Mouse (Mus musculus) forebrain, postnatal 0 days (tissue): ENCODE data around the gene Skap2. TPM values are rescaled to one million over a fixed set of nuclear protein-coding genes. Genes with fewer than 3 reads are reported as not detected.

Source experiments
- ATAC-seq: fragments of 200-750 bp; cut with Nextera tagmentation; 2 replicates; pipeline ENCODE4 v1.8.0; 2017; ENCODE audit warnings: mild to moderate bottlenecking, moderate library complexity
- DNase-seq: peaks from one replicate; pipeline ENCODE4 v3.0.0-alpha.2; 2015
- H3K27ac ChIP-seq: fragments of 300-500 bp; sonication (generic); 2 replicates; pipeline ENCODE4 v1.5.1; 2014; ENCODE audit warnings: low read depth, mild to moderate bottlenecking, antibody characterized with exemption, low read length, moderate library complexity, mixed read lengths
- H3K27me3 ChIP-seq: fragments of 300-500 bp; sonication (generic); 2 replicates; pipeline ENCODE4 v1.6.1; 2014; ENCODE audit warnings: mild to moderate bottlenecking, low read length, mixed read lengths; ENCODE audit not compliant: insufficient read depth
- H3K36me3 ChIP-seq: fragments of 300-500 bp; sonication (generic); 2 replicates; pipeline ENCODE4 v1.6.1; 2014; ENCODE audit warnings: mild to moderate bottlenecking, moderate library complexity; ENCODE audit not compliant: insufficient read depth
- H3K4me1 ChIP-seq: fragments of 300-500 bp; sonication (generic); 2 replicates; pipeline ENCODE4 v1.6.1; 2014; ENCODE audit warnings: antibody characterized with exemption; ENCODE audit not compliant: insufficient read depth
- H3K4me2 ChIP-seq: fragments of 300-500 bp; sonication (generic); 2 replicates; pipeline ENCODE4 v1.6.1; 2014; ENCODE audit warnings: low read depth, mild to moderate bottlenecking, moderate library complexity
- H3K4me3 ChIP-seq: fragments of 300-500 bp; sonication (generic); 2 replicates; pipeline ENCODE4 v1.5.1; 2014; ENCODE audit warnings: low read depth, low read length, mixed read lengths
- H3K9ac ChIP-seq: fragments of 300-500 bp; sonication (generic); 2 replicates; pipeline ENCODE4 v1.6.1; 2014; ENCODE audit warnings: mild to moderate bottlenecking
- H3K9me3 ChIP-seq: fragments of 300-500 bp; sonication (generic); 2 replicates; pipeline ENCODE4 v1.6.1; 2016; ENCODE audit warnings: low read length
- CTCF ChIP-seq: sonication (generic); IDR thresholded peaks from 2 replicates; pipeline ENCODE4 v1.5.1; 2016; ENCODE audit warnings: antibody characterized with exemption, control low read depth, low read depth
- WGBS: fragments of 180-500 bp; shearing (Covaris S2); extraction: QIAGEN DNeasy Blood & Tissue Kit; methylation state at CpG from one replicate; pipeline ENCODE4 v1.1.7; 2014; 5-methylcytosine and 5-hydroxymethylcytosine counted together
- polyA plus RNA-seq: library from polyadenylated mRNA; unstranded; fragments of >200 nt; fragmentation: Nextera tagmentation; extraction: Ambion mirVana; gene quantifications from 2 replicates; pipeline ENCODE4 v1.2.1, GENCODE M21; 2015
- total RNA-seq: library from RNA; depleted of rRNA; stranded (reverse); fragments of >200 nt; gene quantifications from 2 replicates; pipeline ENCODE4 v1.2.3, GENCODE M21; 2014

Gene Skap2
- total and polyA plus RNA-seq, 2 experiments from 2014 or later = 4.7 to 6.6 TPM

GRCm38 (mm10) chr6:51850030-51850817 lies 162.1 kb downstream of the Skap2 start:
- 35% methylated on average over 13 of the region's 13 CpGs for WGBS
- Histone ChIP-seq H3K27ac (peak overlapping the region; percentile 90), H3K4me2 (0 out of 2 replicates have a peak overlapping the region, but pooled peaks have one; percentile 40)

GRCm38 (mm10) chr6:51849561-51849960 lies 162.8 kb downstream of the Skap2 start:
- Histone ChIP-seq H3K4me1 (peaks cover 24% of the 10 kb centered on the region), H3K4me2 (peak overlapping the region; percentile 40; the same call in 1 of the 2 replicates), H3K9me3 (no peaks in the 10 kb centered on the region), H3K36me3 (no peaks in the 10 kb centered on the region), H3K9ac (peak overlapping the region; percentile 14), H3K4me3 (no peak overlapping the region), H3K27ac (peak overlapping the region; percentile 90), H3K27me3 (no peaks in the 10 kb centered on the region)
- 8% methylated on average over 10 of the region's 10 CpGs for WGBS
- ATAC-seq (peak; percentile 56), DNase-seq (peak; percentile 79)
- no peak for TF ChIP-seq CTCF

More at GRCm38 (mm10) chr6:51850030-51850817, 162.1 kb downstream of the Skap2 start:
- ATAC-seq = no peak
- Histone ChIP-seq H3K9me3 (no peaks in the 10 kb centered on the region), H3K4me1 (peaks cover 24% of the 10 kb centered on the region), H3K9ac (peak overlapping the region; percentile 14; the same call in 1 of the 2 replicates), H3K27me3 (no peaks in the 10 kb centered on the region), H3K36me3 (no peaks in the 10 kb centered on the region), H3K4me3 (no peak overlapping the region)
- no peak for TF ChIP-seq CTCF
- peak; percentile 52 for DNase-seq

GRCm38 (mm10) chr6:51844106-51844505 lies 168.2 kb downstream of the Skap2 start:
- Histone ChIP-seq H3K36me3 (no peaks in the 10 kb centered on the region), H3K9ac (no peak overlapping the region), H3K9me3 (no peaks in the 10 kb centered on the region), H3K27ac (no peak overlapping the region), H3K4me1 (peaks cover 18% of the 10 kb centered on the region), H3K4me2 (no peak overlapping the region), H3K27me3 (no peaks in the 10 kb centered on the region), H3K4me3 (no peak overlapping the region)
- DNase-seq = no peak
- ATAC-seq = no peak
- no peak for TF ChIP-seq CTCF
- 31% methylated on average over 11 of the region's 11 CpGs for WGBS

- 51% methylated on average over 9 of the region's 9 CpGs for WGBS
- H3K36me3 ChIP-seq = no peaks in the 10 kb centered on the region
- no peak for DNase-seq
- no peak overlapping the region for H3K9ac ChIP-seq
- ATAC-seq = no peak
- H3K27ac ChIP-seq = no peak overlapping the region
- no peak overlapping the region for H3K4me2 ChIP-seq
- no peaks in the 10 kb centered on the region for H3K27me3 ChIP-seq
- no peaks in the 10 kb centered on the region for H3K9me3 ChIP-seq
- H3K4me1 ChIP-seq = peaks cover 13% of the 10 kb centered on the region
- TF ChIP-seq CTCF = no peak
- H3K4me3 ChIP-seq = no peak overlapping the region
These were observed 169.3 kb downstream of the Skap2 start for GRCm38 (mm10) chr6:51843081-51843480.

GRCm38 (mm10) chr6:51838177-51838576 lies 174.2 kb downstream of the Skap2 start:
- H3K4me1 ChIP-seq = no peaks in the 10 kb centered on the region
- TF ChIP-seq CTCF = no peak
- no peak for DNase-seq
- ATAC-seq = no peak
- no peaks in the 10 kb centered on the region for H3K36me3 ChIP-seq
- H3K4me3 ChIP-seq = no peak overlapping the region
- H3K4me2 ChIP-seq = no peak overlapping the region
- no peak overlapping the region for H3K27ac ChIP-seq
- H3K27me3 ChIP-seq = no peaks in the 10 kb centered on the region
- no peak overlapping the region for H3K9ac ChIP-seq
- H3K9me3 ChIP-seq = no peaks in the 10 kb centered on the region
- WGBS = 73% methylated on average over 3 of the region's 3 CpGs

- no peak overlapping the region for H3K9ac ChIP-seq
- DNase-seq (no peak), ATAC-seq (peak; percentile 27)
- 73% methylated on average over 2 of the region's 2 CpGs for WGBS
- H3K36me3 ChIP-seq = no peaks in the 10 kb centered on the region
- H3K4me1 ChIP-seq = no peaks in the 10 kb centered on the region
- no peaks in the 10 kb centered on the region for H3K9me3 ChIP-seq
- no peak for TF ChIP-seq CTCF
- H3K4me3 ChIP-seq = no peak overlapping the region
- no peak overlapping the region for H3K27ac ChIP-seq
- no peaks in the 10 kb centered on the region for H3K27me3 ChIP-seq
- no peak overlapping the region for H3K4me2 ChIP-seq
These were observed 179.0 kb downstream of the Skap2 start for GRCm38 (mm10) chr6:51833362-51833761.

GRCm38 (mm10) chr6:51825621-51826021 lies 186.7 kb downstream of the Skap2 start:
- DNase-seq (peak; percentile 38), ATAC-seq (peak; percentile 61; the same call in 1 of the 2 replicates)
- H3K4me2 ChIP-seq = no peak overlapping the region
- no peaks in the 10 kb centered on the region for H3K4me1 ChIP-seq
- H3K27me3 ChIP-seq = no peaks in the 10 kb centered on the region
- no peak overlapping the region for H3K9ac ChIP-seq
- no peaks in the 10 kb centered on the region for H3K9me3 ChIP-seq
- 17% methylated on average over 4 of the region's 4 CpGs for WGBS
- no peak for TF ChIP-seq CTCF
- no peak overlapping the region for H3K27ac ChIP-seq
- no peaks in the 10 kb centered on the region for H3K36me3 ChIP-seq
- H3K4me3 ChIP-seq = no peak overlapping the region
